Mouse (Mus musculus) brain, embryonic 18.5 days (tissue): ENCODE measurements at regions not wholly inside any gene's neighbourhood (a gene's known extent, or its start where the extent isn't known, plus 50 kb on each side); places are given as distances from the start of the nearest gene placed in this dataset.
A peak's percentile ranks its signal among the peaks of the same experiment; 100 is the strongest.

ENCODE experiments used
- DNase-seq: peaks from one replicate; pipeline ENCODE4 v3.0.0-alpha.2; 2012; ENCODE audit warnings: low read depth, low spot score

DNA sequence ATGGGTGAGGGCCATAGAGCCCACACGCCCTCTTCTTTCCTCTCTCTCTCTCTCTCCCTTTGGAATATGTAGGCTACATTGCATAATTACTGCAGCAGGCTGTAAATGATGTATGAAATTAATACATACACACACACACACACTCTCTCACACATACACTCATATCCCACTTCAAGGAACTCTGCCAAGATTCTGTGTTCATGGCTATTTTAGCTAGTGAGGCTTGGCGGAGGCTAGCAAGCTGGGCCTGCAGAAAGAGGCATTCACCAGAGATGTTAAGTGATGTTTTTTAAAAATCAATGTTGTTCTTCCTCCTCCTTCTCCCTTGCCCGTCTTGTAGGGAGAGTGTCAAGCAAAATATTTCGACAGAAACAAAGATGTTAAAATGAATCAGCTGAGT is 325.1 kb downstream of the Med10 start:
- no peak for DNase-seq

DNA sequence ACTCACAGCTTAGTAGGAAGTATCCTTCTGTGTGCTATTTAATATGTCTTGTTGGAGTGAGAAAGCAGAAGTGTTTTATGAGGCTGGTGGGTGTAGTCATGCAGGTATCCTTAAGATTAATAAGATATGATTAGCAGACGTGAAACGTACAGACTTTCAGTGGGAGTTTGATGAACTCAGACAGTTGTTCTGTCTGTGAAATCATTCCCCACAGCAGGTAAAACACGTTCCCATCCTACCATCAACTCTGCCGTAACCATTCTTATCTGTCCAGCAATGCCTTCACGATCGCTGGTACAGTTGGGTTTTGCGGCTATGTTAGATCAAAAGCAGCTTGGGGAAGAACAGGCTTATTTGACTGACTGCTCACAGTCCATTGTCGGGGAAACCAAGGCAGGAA is 332.3 kb downstream of the Med10 start:
- DNase-seq, result no peak

DNA sequence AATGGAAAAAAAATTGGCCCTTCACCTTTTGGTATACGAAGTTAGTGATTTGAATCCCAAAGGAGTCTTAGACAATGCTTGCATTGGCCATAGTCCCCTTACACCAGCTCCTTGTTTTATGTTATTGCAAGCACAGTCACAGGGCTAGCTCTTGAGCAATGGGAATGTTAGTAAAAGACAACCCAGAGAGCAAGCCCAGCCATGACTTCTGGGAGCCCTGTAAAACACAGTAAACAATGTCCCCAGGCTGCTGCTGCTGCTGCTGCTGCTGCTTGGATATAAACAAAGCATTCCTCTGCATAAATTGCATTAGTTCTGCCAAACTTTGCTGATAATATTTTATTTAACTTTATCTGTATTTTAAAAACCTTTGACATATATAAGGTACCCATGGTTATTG is 334.0 kb downstream of the Med10 start:
- DNase-seq, result no peak

- no peak for DNase-seq
Observed at GRCm38 (mm10) chr13:70144461-70144860, 342.3 kb downstream of the Med10 start.

GRCm38 (mm10) chr13:70145466-70145865 is 343.3 kb downstream of the Med10 start:
- DNase-seq, result no peak

GRCm38 (mm10) chr13:70149041-70149898 is 347.1 kb downstream of the Med10 start:
- no peak for DNase-seq

GRCm38 (mm10) chr13:70149899-70150184 is 347.6 kb downstream of the Med10 start:
- no peak for DNase-seq

DNA sequence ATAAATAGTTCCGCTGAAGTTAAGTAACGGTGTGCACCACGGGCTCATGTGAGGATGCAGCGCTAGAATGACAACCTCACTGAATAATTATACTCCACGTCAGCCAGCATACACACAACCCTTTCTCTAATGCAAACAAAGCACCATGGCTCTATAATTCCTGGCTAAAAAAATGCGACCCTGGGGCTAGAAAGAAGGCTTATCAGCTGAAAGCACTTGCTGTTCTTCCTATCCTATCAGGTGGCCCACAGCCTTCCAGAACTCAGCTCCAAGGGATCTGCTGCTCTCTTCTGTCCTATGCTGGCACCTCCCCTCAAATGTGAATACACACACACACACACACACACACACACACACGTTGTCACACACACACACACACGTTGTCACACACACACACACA is 350.9 kb downstream of the Med10 start:
- no peak for DNase-seq

DNA sequence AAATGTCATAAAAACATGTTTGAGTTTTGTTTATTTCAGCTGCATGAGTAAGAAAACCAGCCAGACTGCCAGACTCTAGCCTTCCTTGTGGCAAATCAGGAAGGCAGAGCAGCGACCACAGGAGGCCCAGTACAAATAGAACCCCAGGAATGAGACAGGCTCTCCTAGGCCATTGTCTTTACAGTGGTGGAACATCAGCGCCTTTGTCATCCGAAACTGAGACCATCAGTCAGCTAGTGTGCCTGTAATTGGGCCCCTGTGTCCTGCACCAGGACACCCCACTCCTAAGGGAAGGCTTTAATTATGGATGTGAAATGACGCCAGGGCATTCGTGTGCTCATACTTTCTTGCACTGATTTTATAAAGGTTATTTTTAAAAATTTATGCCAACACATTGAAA is 353.4 kb downstream of the Med10 start:
- DNase-seq, result no peak

DNA sequence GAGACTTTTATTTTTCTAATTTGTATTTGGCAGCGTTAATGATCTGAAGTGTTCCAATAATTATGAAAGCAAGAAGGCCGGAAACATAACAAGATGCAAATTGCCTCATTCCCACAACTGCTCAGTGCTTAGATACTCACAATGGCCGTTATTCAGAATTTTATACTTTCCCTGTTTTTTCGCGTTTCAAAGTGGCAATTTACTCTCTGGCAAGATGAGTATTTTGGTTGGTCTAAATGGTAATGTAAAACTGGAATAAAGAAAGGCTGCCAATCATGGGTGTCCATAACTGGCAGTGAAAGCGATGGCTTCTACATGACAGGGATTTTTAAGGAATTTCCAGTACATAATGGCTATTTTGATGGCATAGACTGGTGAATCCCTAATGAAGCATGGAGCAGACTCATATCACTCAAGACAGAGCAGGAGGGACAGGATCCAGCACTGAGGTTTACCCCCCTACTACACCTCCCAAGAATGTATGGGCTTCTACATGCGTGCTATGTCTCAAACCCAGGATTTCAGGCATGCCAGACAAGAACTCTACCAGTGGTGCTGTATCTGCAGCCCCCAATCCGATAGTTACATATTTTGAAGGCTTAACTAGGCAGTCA is 354.9 kb downstream of the Med10 start:
- peak; percentile 40 for DNase-seq

DNA sequence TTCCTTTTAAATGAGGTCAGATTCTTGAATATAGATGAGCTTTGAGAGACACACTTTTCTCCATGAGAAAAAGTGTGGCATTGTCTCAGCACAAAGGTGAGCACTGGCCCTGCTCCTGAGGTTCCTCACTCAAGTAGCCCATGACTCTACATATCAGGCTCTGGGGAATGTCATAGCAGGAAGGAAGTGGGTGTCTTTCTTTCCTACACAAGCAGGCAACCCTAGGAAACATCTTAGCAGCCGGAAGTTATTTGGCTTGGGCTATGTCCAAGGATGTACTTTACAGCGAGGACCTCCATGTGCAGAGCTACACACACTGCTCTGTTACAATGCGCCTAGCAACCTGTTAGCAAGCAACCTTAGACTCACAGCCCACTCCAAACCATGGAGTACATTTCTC is 356.9 kb downstream of the Med10 start:
- DNase-seq, result no peak

DNA sequence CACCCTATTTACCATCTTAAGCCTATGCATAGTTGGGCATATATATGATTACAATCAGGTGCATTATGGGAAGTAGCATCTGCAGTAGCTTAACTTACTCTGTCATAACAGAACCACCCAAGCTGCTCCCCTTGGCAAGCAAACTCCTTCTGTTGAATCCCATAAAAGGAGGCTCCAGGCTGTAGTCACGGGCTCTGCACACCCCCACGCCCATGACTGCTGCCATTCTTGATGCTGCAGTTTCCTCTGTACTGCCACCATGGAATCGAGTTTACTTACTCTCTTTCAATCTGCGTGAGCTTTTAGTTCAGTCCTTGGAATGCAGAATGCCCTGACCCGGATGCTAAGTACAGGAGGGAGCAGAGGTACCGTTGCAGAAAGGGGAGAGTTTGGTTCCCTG is 357.4 kb downstream of the Med10 start:
- no peak for DNase-seq

- DNase-seq, result no peak
Observed at GRCm38 (mm10) chr13:70162115-70162514, 359.9 kb downstream of the Med10 start.

GRCm38 (mm10) chr13:70165511-70166225 is 363.5 kb downstream of the Med10 start:
- no peak for DNase-seq

DNA sequence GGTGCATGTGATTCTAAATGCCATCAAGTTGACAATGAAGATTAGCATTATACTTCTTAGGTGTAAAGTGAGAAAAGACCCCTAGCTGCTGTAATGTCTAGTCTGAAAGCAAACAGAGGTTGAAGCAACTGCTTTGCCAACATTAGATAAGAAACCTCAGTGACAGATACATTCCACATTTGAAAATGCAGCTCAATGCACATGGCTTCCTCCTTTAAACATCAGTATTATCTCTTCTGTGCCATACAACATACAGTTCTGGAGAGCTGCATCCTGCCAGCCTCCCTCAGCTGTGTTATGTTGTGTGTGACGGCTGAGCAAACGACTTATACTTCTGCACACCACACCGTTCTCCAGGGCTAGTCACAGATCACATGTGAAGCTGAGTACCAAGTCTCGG is 365.6 kb downstream of the Med10 start:
- no peak for DNase-seq

GRCm38 (mm10) chr13:70168906-70169305 is 366.7 kb downstream of the Med10 start:
- DNase-seq, result no peak

DNA sequence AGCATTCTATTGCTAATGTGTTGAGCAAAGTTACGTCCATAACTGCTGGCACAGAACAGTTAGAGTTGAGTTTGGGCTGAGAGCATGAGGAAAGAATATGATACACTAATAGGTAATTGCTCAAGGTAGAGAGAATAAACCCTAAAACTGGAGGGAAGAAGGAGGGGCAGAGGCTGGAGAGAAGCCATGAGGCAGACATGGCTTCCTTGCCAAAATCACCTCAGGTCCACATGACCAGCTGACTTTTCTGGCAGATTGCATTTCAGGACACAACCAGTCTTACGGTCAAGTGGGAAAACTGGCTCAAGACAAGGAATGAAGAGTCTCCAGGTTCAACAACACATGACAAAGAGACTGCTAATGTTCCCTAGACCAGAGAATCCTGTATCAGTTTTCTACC is 374.9 kb downstream of the Med10 start:
- DNase-seq, result no peak

DNA sequence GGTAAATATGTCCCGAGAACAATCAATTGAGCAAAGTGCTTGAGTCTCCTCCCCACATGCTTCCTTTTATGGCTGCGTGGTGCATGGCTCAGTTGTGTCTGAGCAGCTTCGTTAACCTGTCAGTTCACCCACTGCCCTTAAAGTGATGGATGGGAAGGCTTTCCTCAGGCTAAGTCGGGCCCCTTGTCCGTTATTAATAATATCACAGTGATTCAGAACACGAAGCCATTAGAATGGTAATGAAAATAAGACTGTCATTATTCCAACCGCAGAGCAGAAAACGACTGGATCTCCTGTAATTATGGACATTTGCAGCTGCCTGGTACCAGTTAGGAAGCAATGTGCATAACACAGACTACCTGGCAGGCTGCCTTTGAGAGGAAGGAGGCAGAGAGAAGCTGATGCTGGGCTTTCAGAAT is 375.9 kb downstream of the Med10 start:
- DNase-seq, result no peak

DNA sequence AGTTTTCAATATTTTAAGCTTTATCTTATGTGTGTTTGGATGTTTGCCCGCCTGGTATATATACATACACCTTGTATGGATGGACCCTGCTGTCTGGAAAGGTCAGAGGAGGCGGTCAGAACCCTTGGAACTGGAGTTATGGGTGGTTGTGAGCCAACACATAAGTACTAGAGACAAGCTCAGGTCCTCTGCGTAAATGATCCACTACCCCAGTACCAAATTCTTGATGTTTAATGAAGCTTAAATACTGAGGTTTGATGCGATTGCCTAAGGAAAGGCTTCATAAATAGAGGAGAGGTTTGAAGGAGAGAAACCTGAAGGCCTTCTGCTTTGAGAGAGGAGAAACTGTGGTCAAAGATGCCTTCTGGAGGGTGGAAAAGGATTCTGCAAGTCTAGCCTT is 388.8 kb downstream of the Med10 start:
- DNase-seq, result no peak

GRCm38 (mm10) chr13:70192101-70193025 is 390.2 kb downstream of the Med10 start:
- DNase-seq, result peak; percentile 74

GRCm38 (mm10) chr13:70193270-70193669 is 391.1 kb downstream of the Med10 start:
- DNase-seq, result no peak

- no peak for DNase-seq
Observed at GRCm38 (mm10) chr13:70195854-70196253, 393.7 kb downstream of the Med10 start.
